Mouse (Mus musculus): ENCODE data around the gene Pnmt.

GRCm38 (mm10) chr11:98413731-98414130 lies 27.5 kb downstream of the Pnmt start:
- TF ChIP-seq CTCF (IDR thresholded peaks at IDR 0.05; ENCODE audit: low read depth), result no peak
- TF ChIP-seq EP300 (IDR thresholded peaks at IDR 0.05; ENCODE audit: low read depth), result no peak

Data from heart, postnatal 0 days (tissue).